Mouse (Mus musculus) CH12.LX (cell line): ENCODE data around the gene Atad5. TPM values are rescaled to one million over a fixed set of nuclear protein-coding genes. Genes with fewer than 3 reads are reported as not detected.

Source experiments
- DNase-seq: peaks from one replicate; pipeline ENCODE4 v3.0.0-alpha.2; 2013; ENCODE audit errors: extremely low read depth
- H3K27ac ChIP-seq: 2 replicates; pipeline ENCODE4 v1.5.1; 2012; ENCODE audit warnings: low read depth, mild to moderate bottlenecking, control low read depth, moderate library complexity; ENCODE audit not compliant: insufficient read depth
- H3K27me3 ChIP-seq: replicated peaks from 2 replicates; pipeline ENCODE3; 2012; ENCODE audit warnings: inconsistent platforms
- H3K36me3 ChIP-seq, 2 experiments: replicated peaks in 1 of 2; 2 replicates each; pipeline versions ENCODE3 to v1.6.1; 2012; ENCODE audit warnings: inconsistent platforms in 1 of 2, low read length in 1 of 2, mild to moderate bottlenecking in 1 of 2, mixed read lengths in 1 of 2, moderate library complexity in 1 of 2; ENCODE audit not compliant: control insufficient read depth in 1 of 2, insufficient read depth in 1 of 2
- H3K4me1 ChIP-seq, 2 experiments: 2 replicates each; pipeline ENCODE4 v1.6.1; 2012; ENCODE audit warnings: inconsistent platforms in 1 of 2, moderate library complexity in 1 of 2; ENCODE audit not compliant: insufficient read depth in 2 of 2, control insufficient read depth in 1 of 2
- H3K4me2 ChIP-seq: 2 replicates; pipeline ENCODE4 v1.6.1; 2012; ENCODE audit warnings: low read depth, mild to moderate bottlenecking, control low read depth; ENCODE audit not compliant: poor library complexity, insufficient read depth, severe bottlenecking
- H3K4me3 ChIP-seq, 3 experiments: fragments of 150-350 bp in 1 of 3; sonication (generic) in 1 of 3; replicated peaks in 1 of 3; 2 replicates each; pipeline versions ENCODE3 to v1.5.1; 2011 to 2012; ENCODE audit warnings: low read depth in 2 of 3, low read length in 2 of 3, mild to moderate bottlenecking in 2 of 3, moderate library complexity in 2 of 3, control low read depth in 1 of 3, improper control_type of control experiment in 1 of 3, inconsistent platforms in 1 of 3, mixed read lengths in 1 of 3; ENCODE audit not compliant: poor library complexity in 1 of 3
- H3K79me2 ChIP-seq: replicated peaks from 2 replicates; pipeline ENCODE4 v1.6.1; 2012; ENCODE audit warnings: mild to moderate bottlenecking, moderate library complexity; ENCODE audit not compliant: control insufficient read depth, poor library complexity, insufficient read depth, severe bottlenecking; ENCODE audit errors: extremely low read depth
- H3K9ac ChIP-seq: 2 replicates; pipeline ENCODE4 v1.6.1; 2012; ENCODE audit warnings: low read depth, mild to moderate bottlenecking, control low read depth, moderate library complexity; ENCODE audit not compliant: insufficient read depth
- H3K9me3 ChIP-seq: replicated peaks from 2 replicates; pipeline ENCODE3; 2012; ENCODE audit warnings: low read length, inconsistent platforms, mixed read lengths
- BHLHE40 ChIP-seq: IDR thresholded peaks from 2 replicates; pipeline ENCODE4 v1.6.1; 2011; ENCODE audit warnings: mild to moderate bottlenecking, low read depth, low read length, improper control_type of control experiment
- CHD1 ChIP-seq: IDR thresholded peaks from 2 replicates; pipeline ENCODE4 v1.6.1; 2012; ENCODE audit warnings: low read depth, low read length, improper control_type of control experiment, inconsistent platforms
- CHD2 ChIP-seq: IDR thresholded peaks from 2 replicates; pipeline ENCODE4 v1.6.1; 2011; ENCODE audit warnings: low read length, improper control_type of control experiment
- CTCF ChIP-seq, 2 experiments: IDR thresholded peaks in 1 of 2; conservative IDR thresholded peaks in 1 of 2; 2 replicates each; pipeline ENCODE4 v1.5.1; 2011 to 2012; ENCODE audit warnings: low read depth in 2 of 2, low read length in 2 of 2, improper control_type of control experiment in 1 of 2, inconsistent platforms in 1 of 2, mild to moderate bottlenecking in 1 of 2, moderate library complexity in 1 of 2
- ELF1 ChIP-seq: IDR thresholded peaks from 2 replicates; pipeline ENCODE4 v1.6.1; 2014; ENCODE audit warnings: low read depth, mild to moderate bottlenecking, inconsistent platforms, low read length, improper control_type of control experiment
- EP300 ChIP-seq: IDR thresholded peaks from 2 replicates; pipeline ENCODE4 v1.6.1; 2011; ENCODE audit warnings: low read length, improper control_type of control experiment
- ETS1 ChIP-seq: conservative IDR thresholded peaks from 2 replicates; pipeline ENCODE4 v1.6.1; 2012; ENCODE audit warnings: low read depth, mild to moderate bottlenecking, inconsistent platforms, low read length, improper control_type of control experiment, moderate library complexity
- GABPA ChIP-seq: IDR thresholded peaks from 2 replicates; pipeline ENCODE4 v1.6.1; 2012; ENCODE audit warnings: low read depth, low read length, improper control_type of control experiment, inconsistent platforms; ENCODE audit not compliant: insufficient replicate concordance
- HCFC1 ChIP-seq: IDR thresholded peaks from 2 replicates; pipeline ENCODE4 v1.6.1; 2012; ENCODE audit warnings: low read depth, mild to moderate bottlenecking, inconsistent platforms, low read length, improper control_type of control experiment
- IRF4 ChIP-seq: IDR thresholded peaks from 2 replicates; pipeline ENCODE4 v1.6.1; 2014; ENCODE audit warnings: low read depth, mild to moderate bottlenecking, inconsistent platforms, low read length, improper control_type of control experiment
- JUN ChIP-seq: IDR thresholded peaks from 2 replicates; pipeline ENCODE4 v1.6.1; 2011; ENCODE audit warnings: low read depth, mild to moderate bottlenecking, low read length, improper control_type of control experiment, moderate library complexity; ENCODE audit not compliant: insufficient read depth
- MAFK ChIP-seq: IDR thresholded peaks from 2 replicates; pipeline ENCODE4 v1.6.1; 2011; ENCODE audit warnings: low read length, improper control_type of control experiment; ENCODE audit not compliant: insufficient replicate concordance
- MAZ ChIP-seq: IDR thresholded peaks from 2 replicates; pipeline ENCODE4 v1.6.1; 2012; ENCODE audit warnings: low read depth, mild to moderate bottlenecking, inconsistent platforms, low read length, improper control_type of control experiment, moderate library complexity
- MEF2A ChIP-seq: IDR thresholded peaks from 2 replicates; pipeline ENCODE4 v1.6.1; 2014; ENCODE audit warnings: low read depth, mild to moderate bottlenecking, inconsistent platforms, low read length, improper control_type of control experiment, borderline replicate concordance
- NRF1 ChIP-seq: IDR thresholded peaks from 2 replicates; pipeline ENCODE4 v1.6.1; 2014; ENCODE audit warnings: low read depth, mild to moderate bottlenecking, inconsistent platforms, low read length, improper control_type of control experiment, moderate library complexity
- PAX5 ChIP-seq: IDR thresholded peaks from 2 replicates; pipeline ENCODE4 v1.6.1; 2012; ENCODE audit warnings: low read length, inconsistent platforms, mixed read lengths
- POLR2A ChIP-seq: IDR thresholded peaks from 2 replicates; pipeline ENCODE4 v1.6.1; 2011; ENCODE audit warnings: low read depth, mild to moderate bottlenecking, improper control_type of control experiment, low read length
- RAD21 ChIP-seq: IDR thresholded peaks from 2 replicates; pipeline ENCODE4 v1.6.1; 2011; ENCODE audit warnings: low read depth, mild to moderate bottlenecking, low read length, improper control_type of control experiment, moderate library complexity
- RCOR1 ChIP-seq: conservative IDR thresholded peaks from 2 replicates; pipeline ENCODE4 v1.6.1; 2012; ENCODE audit warnings: low read depth, mild to moderate bottlenecking, inconsistent platforms, low read length, improper control_type of control experiment
- SIN3A ChIP-seq: IDR thresholded peaks from 2 replicates; pipeline ENCODE4 v1.6.1; 2012; ENCODE audit warnings: low read length, improper control_type of control experiment, inconsistent platforms
- SMC3 ChIP-seq: IDR thresholded peaks from 2 replicates; pipeline ENCODE4 v1.6.1; 2011; ENCODE audit warnings: low read depth, low read length, improper control_type of control experiment
- TCF12 ChIP-seq: IDR thresholded peaks from 2 replicates; pipeline ENCODE4 v1.6.1; 2014; ENCODE audit warnings: low read depth, mild to moderate bottlenecking, inconsistent platforms, low read length, improper control_type of control experiment
- UBTF ChIP-seq: IDR thresholded peaks from 2 replicates; pipeline ENCODE4 v1.6.1; 2012; ENCODE audit warnings: low read depth, mild to moderate bottlenecking, inconsistent platforms, low read length, improper control_type of control experiment, moderate library complexity
- USF2 ChIP-seq: conservative IDR thresholded peaks from 2 replicates; pipeline ENCODE4 v1.6.1; 2011; ENCODE audit warnings: low read depth, low read length, improper control_type of control experiment
- ZKSCAN1 ChIP-seq: IDR thresholded peaks from 2 replicates; pipeline ENCODE4 v1.6.1; 2012; ENCODE audit warnings: low read depth, inconsistent platforms, low read length, improper control_type of control experiment, borderline replicate concordance
- ZMIZ1 ChIP-seq: IDR thresholded peaks from 2 replicates; pipeline ENCODE4 v1.6.1; 2012; ENCODE audit warnings: low read depth, mild to moderate bottlenecking, inconsistent platforms, low read length, improper control_type of control experiment
- ZNF384 ChIP-seq: IDR thresholded peaks from 2 replicates; pipeline ENCODE4 v1.6.1; 2012; ENCODE audit warnings: low read depth, low read length, improper control_type of control experiment, inconsistent platforms
- dilution Hi-C: fragments of 300-500 bp; cut with MboI; formaldehyde crosslinking; loops from 2 replicates; pipeline ENCODE4 v1.14.3; 2020; ENCODE audit warnings: low sequenced_read_pairs; ENCODE audit not compliant: extremely low pct_unique_long_range_greater_than_20kb, extremely low pct_ligation_motif_present
- in situ Hi-C: fragments of 300-500 bp; cut with MboI; formaldehyde crosslinking; loops from 3 replicates; pipeline ENCODE4 v1.14.3; 2019; ENCODE audit warnings: low sequenced_read_pairs, low pct_ligation_motif_present, low pct_unique_long_range_greater_than_20kb, mixed read lengths
- polyA plus RNA-seq: library from polyadenylated mRNA; unstranded; fragments of >175 nt; gene quantifications from 2 replicates; pipeline ENCODE4 v1.2.1, GENCODE M21; 2012; ENCODE audit warnings: low read depth; ENCODE audit not compliant: insufficient read length
- total RNA-seq, 2 experiments: library from RNA; depleted of rRNA; stranded (reverse); fragments of 300-350 nt in 1 of 2; fragments of >200 nt in 1 of 2; gene quantifications; 2 replicates each; pipeline ENCODE4 v1.2.3; 2012 to 2014

Gene Atad5
- total and polyA plus RNA-seq, 3 experiments, result 24.0 to 46.3 (median 35.2) TPM

GRCm38 (mm10) chr11:80080381-80080825, 8.8 kb upstream of the Atad5 start:
- in situ Hi-C loops (loop anchor here (5.0 kb wide), 1 partner anchor 38 kb away; no protein-coding TSS in a partner anchor), dilution Hi-C loops (no loop called here)
- H3K27me3 ChIP-seq, result no peaks in the 10 kb centered on the region
- TF ChIP-seq USF2 (no peak), EP300 (no peak), SIN3A (peak; percentile 55; the same call in 1 of the 2 replicates), CHD1 (peak; percentile 86; the same call in 1 of the 2 replicates), ZNF384 (0 out of 2 replicates have a peak, but pooled peaks have one; percentile 0), RAD21 (no peak), ETS1 (no peak), UBTF (peak; percentile 3; the same call in 1 of the 2 replicates), MAFK (no peak), CTCF (conservative IDR thresholded peaks at IDR 0.05 in 1 of 2, IDR thresholded peaks at IDR 0.05 in 1 of 2; ENCODE audit: low read depth in 2 of 2, low read length in 2 of 2) (no peak)
- H3K36me3 ChIP-seq, result peaks cover 2 to 13% of the 10 kb centered on the region in 2 experiments
- H3K4me3 ChIP-seq, result peak overlapping the region; percentile 92 to 98 (median 94)
- H3K27ac ChIP-seq, result peak overlapping the region; percentile 79
- DNase-seq, result peak; percentile 53
- peak overlapping the region; percentile 99 for H3K9ac ChIP-seq
- H3K9me3 ChIP-seq, result peaks cover 8% of the 10 kb centered on the region
- H3K4me1 ChIP-seq, result peaks cover 3 to 39% of the 10 kb centered on the region in 2 experiments; a peak in 3 of 4 replicates
- peak overlapping the region; percentile 99 for H3K4me2 ChIP-seq
- H3K79me2 ChIP-seq, result peaks cover 48% of the 10 kb centered on the region

GRCm38 (mm10) chr11:80080826-80081728, 8.1 kb upstream of the Atad5 start, which contains the start of gene Crlf3:
TSS of gene Crlf3 (minus strand) at chr11:80080991.
- Histone ChIP-seq H3K9ac (peak within 1 kb of the TSS; percentile 99), H3K4me2 (peak within 1 kb of the TSS; percentile 99), H3K9me3 (peaks cover 8% of the 10 kb centered on the region), H3K4me3 (peak within 1 kb of the TSS; percentile 92 to 98 (median 94)), H3K27ac (peak within 1 kb of the TSS; percentile 79), H3K27me3 (no peaks in the 10 kb centered on the region), H3K36me3 (peaks cover 2 to 11% of the 10 kb centered on the region in 2 experiments), H3K4me1 (peaks cover 8 to 39% of the 10 kb centered on the region in 2 experiments), H3K79me2 (peaks cover 42% of the 10 kb centered on the region)
- in situ Hi-C loops (loop anchor here (5.0 kb wide), 1 partner anchor 39 kb away; no protein-coding TSS in a partner anchor), dilution Hi-C loops (no loop called here)
- peak; percentile 96 for DNase-seq
- TF ChIP-seq JUN (no peak), IRF4 (peak; percentile 69), RAD21 (peak; percentile 1), HCFC1 (peak; percentile 70), NRF1 (peak; percentile 60), SMC3 (peak; percentile 23; the same call in 1 of the 2 replicates), BHLHE40 (peak; percentile 86), POLR2A (peak; percentile 96), ELF1 (peak; percentile 77), PAX5 (no peak), USF2 (no peak), RCOR1 (no peak), ZKSCAN1 (no peak), ZNF384 (peak; percentile 25; the same call in 1 of the 2 replicates), UBTF (peak; percentile 78; the same call in 1 of the 2 replicates), CHD1 (no peak), MEF2A (peak; percentile 61; the same call in 1 of the 2 replicates), MAFK (no peak), GABPA (no peak), ZMIZ1 (peak; percentile 98), TCF12 (peak; percentile 97), CHD2 (peak; percentile 94), MAZ (peak; percentile 98), CTCF (conservative IDR thresholded peaks at IDR 0.05 in 1 of 2, IDR thresholded peaks at IDR 0.05 in 1 of 2; ENCODE audit: low read depth in 2 of 2, low read length in 2 of 2) (peak in 1 of 2 experiments; percentile 56; a peak in 2 of 4 replicates)
